Mouse (Mus musculus): ENCODE data around the gene Snrpd2. TPM values are rescaled to one million over a fixed set of nuclear protein-coding genes. Genes with fewer than 3 reads are reported as not detected.
"Not testable (repeated sequence)": the region's sequence is repeated elsewhere in the genome, so short reads cannot be mapped to it uniquely, and the experiment has no call there.

The Snrpd2 gene
- polyA plus RNA-seq, 1 experiment from 2014 or later, result 144 TPM

- Histone ChIP-seq H3K27me3 (ENCODE audit: control insufficient read depth, insufficient read depth, low read depth, low read length) (no peaks in the 10 kb centered on the region), H3K36me3 (ENCODE audit: control insufficient read depth, insufficient read depth, low read length) (peaks cover 5% of the 10 kb centered on the region), H3K4me2 (ENCODE audit: low read depth, low read length) (no peak overlapping the region), H3K9ac (ENCODE audit: low read length) (no peak overlapping the region), H3K4me1 (replicated peaks; ENCODE audit: control insufficient read depth, insufficient read depth, low read length) (peaks cover 18% of the 10 kb centered on the region), H3K27ac (ENCODE audit: low read length) (no peak overlapping the region), H3K4me3 (ENCODE audit: low read length) (no peak overlapping the region), H3K9me3 (ENCODE audit: control insufficient read depth, low read length) (no peaks in the 10 kb centered on the region)
- no peak for ATAC-seq (ENCODE audit: low read depth)
- 86% methylated on average over 10 of the region's 10 CpGs for WGBS
Observed at GRCm38 (mm10) chr7:19146793-19147192, 2.7 kb upstream of the Snrpd2 start.

GRCm38 (mm10) chr7:19147497-19148045, 2.0 kb upstream of the Snrpd2 start:
- ATAC-seq (ENCODE audit: low read depth), result no peak
- Histone ChIP-seq H3K4me1 (replicated peaks; ENCODE audit: control insufficient read depth, insufficient read depth, low read length) (peaks cover 18% of the 10 kb centered on the region), H3K27me3 (ENCODE audit: control insufficient read depth, insufficient read depth, low read depth, low read length) (no peaks in the 10 kb centered on the region), H3K9me3 (ENCODE audit: control insufficient read depth, low read length) (no peaks in the 10 kb centered on the region), H3K36me3 (ENCODE audit: control insufficient read depth, insufficient read depth, low read length) (peaks cover 10% of the 10 kb centered on the region), H3K4me3 (ENCODE audit: low read length) (no peak overlapping the region), H3K27ac (ENCODE audit: low read length) (no peak overlapping the region), H3K9ac (ENCODE audit: low read length) (no peak overlapping the region), H3K4me2 (ENCODE audit: low read depth, low read length) (no peak overlapping the region)
- 50% methylated on average over 6 of the region's 6 CpGs for WGBS

GRCm38 (mm10) chr7:19148180-19148874, 1.2 kb upstream of the Snrpd2 start:
- H3K36me3 ChIP-seq (ENCODE audit: control insufficient read depth, insufficient read depth, low read length), result peaks cover 12% of the 10 kb centered on the region
- ATAC-seq (ENCODE audit: low read depth), result no peak
- 12% methylated on average over 20 of the region's 20 CpGs for WGBS
- peak overlapping the region; percentile 84 for H3K4me3 ChIP-seq (ENCODE audit: low read length)
- no peaks in the 10 kb centered on the region for H3K27me3 ChIP-seq (ENCODE audit: control insufficient read depth, insufficient read depth, low read depth, low read length)
- peak overlapping the region; percentile 91 for H3K27ac ChIP-seq (ENCODE audit: low read length)
- H3K4me2 ChIP-seq (ENCODE audit: low read depth, low read length), result peak overlapping the region; percentile 94
- H3K4me1 ChIP-seq (replicated peaks; ENCODE audit: control insufficient read depth, insufficient read depth, low read length), result peaks cover 18% of the 10 kb centered on the region
- H3K9ac ChIP-seq (ENCODE audit: low read length), result peak overlapping the region; percentile 71
- H3K9me3 ChIP-seq (ENCODE audit: control insufficient read depth, low read length), result no peaks in the 10 kb centered on the region

GRCm38 (mm10) chr7:19148875-19149541, 514 bp upstream of the Snrpd2 start, which contains the start of gene Qpctl:
TSS of gene Qpctl (minus strand) at chr7:19149291.
- H3K4me1 ChIP-seq (replicated peaks; ENCODE audit: control insufficient read depth, insufficient read depth, low read length), result peaks cover 18% of the 10 kb centered on the region
- peak within 1 kb of the TSS; percentile 94 for H3K4me2 ChIP-seq (ENCODE audit: low read depth, low read length)
- peaks cover 17% of the 10 kb centered on the region for H3K36me3 ChIP-seq (ENCODE audit: control insufficient read depth, insufficient read depth, low read length)
- H3K9me3 ChIP-seq (ENCODE audit: control insufficient read depth, low read length), result no peaks in the 10 kb centered on the region
- peak within 1 kb of the TSS; percentile 84 for H3K4me3 ChIP-seq (ENCODE audit: low read length)
- peak within 1 kb of the TSS; percentile 91 for H3K27ac ChIP-seq (ENCODE audit: low read length)
- ATAC-seq (ENCODE audit: low read depth), result peak; percentile 98
- WGBS, result 0% methylated on average over 43 of the region's 43 CpGs
- no peaks in the 10 kb centered on the region for H3K27me3 ChIP-seq (ENCODE audit: control insufficient read depth, insufficient read depth, low read depth, low read length)
- H3K9ac ChIP-seq (ENCODE audit: low read length), result peak within 1 kb of the TSS; percentile 86

GRCm38 (mm10) chr7:19151121-19151520, 1.6 kb downstream of the Snrpd2 start:
- not testable (repeated sequence) for H3K9me3 ChIP-seq (ENCODE audit: control insufficient read depth, low read length); H3K27ac ChIP-seq (ENCODE audit: low read length); H3K4me3 ChIP-seq (ENCODE audit: low read length); H3K4me2 ChIP-seq (ENCODE audit: low read depth, low read length); ATAC-seq (ENCODE audit: low read depth); H3K27me3 ChIP-seq (ENCODE audit: control insufficient read depth, insufficient read depth, low read depth, low read length); H3K9ac ChIP-seq (ENCODE audit: low read length)
- 82% methylated on average over 10 of the region's 10 CpGs for WGBS
- peaks cover 19% of the 10 kb centered on the region for H3K36me3 ChIP-seq (ENCODE audit: control insufficient read depth, insufficient read depth, low read length)
- peaks cover 18% of the 10 kb centered on the region for H3K4me1 ChIP-seq (replicated peaks; ENCODE audit: control insufficient read depth, insufficient read depth, low read length)

- Histone ChIP-seq H3K4me1 (replicated peaks; ENCODE audit: control insufficient read depth, insufficient read depth, low read length) (peaks cover 20% of the 10 kb centered on the region), H3K36me3 (ENCODE audit: control insufficient read depth, insufficient read depth, low read length) (peaks cover 19% of the 10 kb centered on the region), H3K4me3 (ENCODE audit: low read length) (no peak overlapping the region), H3K9ac (ENCODE audit: low read length) (no peak overlapping the region), H3K4me2 (ENCODE audit: low read depth, low read length) (no peak overlapping the region), H3K27me3 (ENCODE audit: control insufficient read depth, insufficient read depth, low read depth, low read length) (peaks cover 7% of the 10 kb centered on the region), H3K27ac (ENCODE audit: low read length) (no peak overlapping the region), H3K9me3 (ENCODE audit: control insufficient read depth, low read length) (no peaks in the 10 kb centered on the region)
- 72% methylated on average over 8 of the region's 8 CpGs for WGBS
- no peak for ATAC-seq (ENCODE audit: low read depth)
Observed at GRCm38 (mm10) chr7:19154796-19155195, 5.3 kb downstream of the Snrpd2 start.

- 56% methylated on average over 13 of the region's 13 CpGs for WGBS
- no peak for ATAC-seq (ENCODE audit: low read depth)
- H3K27ac ChIP-seq (ENCODE audit: low read length), result no peak overlapping the region
- H3K27me3 ChIP-seq (ENCODE audit: control insufficient read depth, insufficient read depth, low read depth, low read length), result peaks cover 9% of the 10 kb centered on the region
- no peaks in the 10 kb centered on the region for H3K9me3 ChIP-seq (ENCODE audit: control insufficient read depth, low read length)
- H3K4me3 ChIP-seq (ENCODE audit: low read length), result no peak overlapping the region
- H3K9ac ChIP-seq (ENCODE audit: low read length), result no peak overlapping the region
- H3K4me1 ChIP-seq (replicated peaks; ENCODE audit: control insufficient read depth, insufficient read depth, low read length), result peaks cover 16% of the 10 kb centered on the region; the same call in 1 of the 2 replicates
- H3K4me2 ChIP-seq (ENCODE audit: low read depth, low read length), result no peak overlapping the region
- H3K36me3 ChIP-seq (ENCODE audit: control insufficient read depth, insufficient read depth, low read length), result peaks cover 19% of the 10 kb centered on the region
Observed at GRCm38 (mm10) chr7:19155825-19156475, 6.4 kb downstream of the Snrpd2 start.

GRCm38 (mm10) chr7:19157160-19157800, 7.8 kb downstream of the Snrpd2 start:
- Histone ChIP-seq H3K36me3 (ENCODE audit: control insufficient read depth, insufficient read depth, low read length) (peaks cover 11% of the 10 kb centered on the region), H3K27me3 (ENCODE audit: control insufficient read depth, insufficient read depth, low read depth, low read length) (peaks cover 9% of the 10 kb centered on the region), H3K9me3 (ENCODE audit: control insufficient read depth, low read length) (no peaks in the 10 kb centered on the region), H3K4me1 (replicated peaks; ENCODE audit: control insufficient read depth, insufficient read depth, low read length) (peaks cover 16% of the 10 kb centered on the region; the same call in 1 of the 2 replicates), H3K4me2 (ENCODE audit: low read depth, low read length) (peak overlapping the region; percentile 27), H3K4me3 (ENCODE audit: low read length) (no peak overlapping the region), H3K9ac (ENCODE audit: low read length) (0 out of 2 replicates have a peak overlapping the region, but pooled peaks have one; percentile 40), H3K27ac (ENCODE audit: low read length) (no peak overlapping the region)
- WGBS, result 5% methylated on average over 30 of the region's 30 CpGs
- ATAC-seq (ENCODE audit: low read depth), result peak; percentile 78
